Mouse (Mus musculus): ENCODE results near the gene Chil1.

DNA sequence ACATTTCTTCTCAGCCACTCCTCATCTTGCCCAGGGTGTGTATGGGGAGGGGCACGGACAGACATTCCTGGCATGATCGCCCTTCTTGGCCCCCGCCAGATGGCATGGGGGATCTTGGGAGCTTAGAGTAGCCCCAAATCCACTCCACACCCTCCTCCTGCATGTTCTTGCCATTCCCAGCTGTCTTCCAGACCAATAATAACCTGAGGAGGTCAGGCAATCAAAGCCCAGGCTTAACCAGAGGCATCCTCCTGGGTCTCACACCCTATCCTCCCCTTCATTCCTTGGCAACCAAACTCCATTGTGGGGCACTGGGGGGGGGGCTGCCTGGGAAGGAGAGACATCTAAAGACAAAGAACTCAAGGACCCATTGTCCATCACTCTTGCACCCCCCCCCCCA is 21.6 kb upstream of the Chil1 start:
- TF ChIP-seq CTCF (IDR thresholded peaks at IDR 0.05; ENCODE audit: low read depth) (no peak), EP300 (IDR thresholded peaks at IDR 0.05; ENCODE audit: low read depth) (no peak)

Data from liver, postnatal 0 days (tissue).